Mouse (Mus musculus) olfactory bulb, adult 2 months (tissue): ENCODE measurements at regions not wholly inside any gene's neighbourhood (a gene's known extent, or its start where the extent isn't known, plus 50 kb on each side); places are given as distances from the start of the nearest gene placed in this dataset.

Experiments used
- CTCF ChIP-seq: fragments of 200-500 bp; IDR thresholded peaks from 2 replicates; pipeline ENCODE4 v1.5.1; 2012; ENCODE audit warnings: low read depth, mild to moderate bottlenecking, low read length, moderate library complexity; ENCODE audit not compliant: insufficient read depth
- POLR2A ChIP-seq: fragments of 200-500 bp; IDR thresholded peaks from 2 replicates; pipeline ENCODE4 v1.6.1; 2012; ENCODE audit warnings: mild to moderate bottlenecking, low read depth, low read length, moderate library complexity; ENCODE audit not compliant: insufficient read depth

- no peak for TF ChIP-seq CTCF
- TF ChIP-seq POLR2A, result no peak
Measured at GRCm38 (mm10) chr1:157645682-157646421, 139.3 kb downstream of the Sec16b start.
